Mouse (Mus musculus) small intestine, adult 2 months (tissue): ENCODE data around the gene Tfdp2.

Source experiments
- CTCF ChIP-seq: fragments of 200-500 bp; IDR thresholded peaks from 2 replicates; pipeline ENCODE4 v1.5.1; 2012; ENCODE audit warnings: low read depth, mild to moderate bottlenecking, control low read depth, inconsistent platforms, low read length, moderate library complexity, mixed read lengths; ENCODE audit not compliant: insufficient replicate concordance, insufficient read length; ENCODE audit errors: extremely low read depth
- POLR2A ChIP-seq: fragments of 200-500 bp; IDR thresholded peaks from 2 replicates; pipeline ENCODE4 v1.6.1; 2012; ENCODE audit warnings: low read depth, mild to moderate bottlenecking, control low read depth, inconsistent platforms, low read length, moderate library complexity

- no peak for TF ChIP-seq CTCF
- TF ChIP-seq POLR2A: no peak
These were observed 43.3 kb upstream of the Tfdp2 start for GRCm38 (mm10) chr9:96152801-96153200.
